Mouse (Mus musculus) embryo, embryonic 11 days (tissue): ENCODE data around the gene Mchr1.

Experiments used
- DNase-seq: peaks from one replicate; pipeline ENCODE4 v3.0.0-alpha.2; 2015

The Mchr1 gene

DNA sequence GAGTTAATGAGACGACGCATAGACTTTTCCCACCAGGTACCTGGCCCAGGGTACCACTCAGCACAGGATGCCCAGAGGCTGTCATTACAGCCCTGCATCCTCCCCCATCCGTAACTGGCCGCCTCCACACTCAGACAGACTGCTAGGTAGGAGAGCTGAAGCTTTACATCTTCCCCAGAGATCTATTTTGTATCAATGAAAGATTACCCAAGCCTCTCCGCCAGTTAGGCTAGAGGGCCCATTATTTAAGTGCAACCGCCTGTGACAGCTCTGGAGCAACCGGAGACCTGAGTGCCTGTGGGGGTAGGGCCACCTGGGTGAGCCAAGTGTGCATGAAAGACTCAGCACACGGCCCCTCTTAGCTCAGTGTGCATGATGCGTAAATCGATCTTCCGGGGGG is 42.6 kb downstream of the Mchr1 start:
- peak; percentile 77 for DNase-seq

DNA sequence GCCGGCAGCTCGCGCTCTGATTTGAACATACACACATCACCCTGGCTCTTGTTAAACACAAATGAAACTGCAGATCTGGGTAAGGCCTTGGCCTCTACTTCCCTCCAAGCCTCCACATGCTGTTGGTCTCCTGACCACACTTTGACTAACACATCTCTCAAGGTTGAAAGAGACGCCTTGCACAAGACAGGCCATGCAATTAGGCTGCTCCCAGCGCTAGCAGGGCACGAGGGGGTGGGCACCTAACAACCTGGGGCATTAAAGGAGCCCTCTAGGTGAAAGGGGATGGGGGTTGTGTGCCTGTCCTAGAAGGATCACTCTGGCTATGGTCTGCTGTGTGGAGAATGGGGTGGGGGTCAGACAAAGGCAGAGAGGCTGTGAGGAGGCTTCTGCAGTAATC is 43.4 kb downstream of the Mchr1 start:
- DNase-seq: no peak

DNA sequence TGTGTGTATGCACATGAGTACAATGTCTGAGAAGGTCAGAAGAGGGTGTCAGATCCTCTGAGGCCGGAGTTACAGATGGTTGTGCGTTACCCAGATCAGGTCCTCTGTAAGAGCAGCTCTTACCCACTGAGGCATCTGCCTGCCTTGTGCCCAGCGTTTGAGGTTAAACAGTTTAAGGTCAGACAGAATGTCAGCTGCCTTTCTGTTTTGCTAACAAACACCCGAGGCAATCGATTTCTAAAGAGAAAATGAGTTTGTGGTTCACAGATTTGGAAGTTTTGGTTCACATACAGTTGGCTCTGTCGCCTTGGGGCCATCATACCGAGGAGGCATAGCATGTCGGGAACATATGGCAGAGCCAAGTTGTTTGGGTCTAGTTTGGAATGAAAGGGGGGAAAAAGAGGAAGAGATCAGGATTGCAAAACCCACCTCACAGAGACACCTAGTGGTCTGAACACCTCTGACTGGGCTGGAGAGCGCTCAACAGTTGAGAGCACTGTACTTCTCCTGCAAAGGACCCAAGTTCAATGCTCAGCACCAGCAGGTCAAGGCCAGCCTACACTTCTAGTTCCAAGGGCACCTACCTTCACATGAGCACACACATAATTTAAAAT is 48.9 kb downstream of the Mchr1 start:
- no peak for DNase-seq
